In the genomic region with DNA sequence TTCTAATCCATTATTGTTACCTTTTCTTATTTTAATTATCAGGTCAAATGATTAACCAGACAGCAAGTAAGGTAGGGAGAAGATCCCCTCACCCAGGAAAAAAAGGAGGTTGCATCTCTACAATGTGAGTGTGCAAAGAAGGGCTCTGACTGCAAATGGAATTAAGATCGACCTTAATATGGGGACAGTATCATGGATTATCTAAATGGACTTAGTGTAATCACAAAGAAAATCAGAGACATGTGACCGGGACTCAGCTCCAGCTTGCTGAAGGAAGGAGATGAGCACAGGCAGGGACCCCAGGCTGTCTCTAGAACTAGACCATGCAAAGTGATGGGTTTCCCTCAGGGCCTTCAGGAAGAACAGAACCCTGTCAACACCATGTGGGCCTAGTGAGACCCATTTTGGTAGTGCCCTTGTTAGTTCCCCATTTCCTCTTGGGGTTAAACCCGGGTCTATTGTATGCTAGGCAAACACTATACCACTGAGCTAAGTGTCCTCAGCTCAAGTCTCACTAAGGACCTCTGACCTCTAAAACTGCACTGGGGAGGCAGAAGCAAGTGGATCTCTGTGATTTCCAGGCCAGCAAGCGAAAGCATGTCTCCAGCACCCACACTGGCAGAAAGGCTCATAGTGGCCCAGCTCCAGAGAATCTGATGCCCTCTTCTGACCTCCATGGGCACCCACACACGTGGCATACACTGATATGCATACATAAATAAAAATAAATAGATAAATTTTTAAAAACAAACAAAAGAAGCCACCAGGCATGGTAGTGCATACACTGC, we compare ENCODE assay signal across 22 mouse cellular contexts. TPM values are rescaled to one million over a fixed set of nuclear protein-coding genes. Genes with fewer than 3 reads are reported as not detected.
DNase-seq lines count a peak whose midpoint lies in the region; ATAC-seq and TF ChIP-seq lines count a peak whose summit lies in the region.
"Had no signal": no experiment of that assay in that cellular context is flagged by ENCODE, and none has a peak within 500 bp of the region (broad histone marks: within the 10 kb centered on the region; RNA-seq: fewer than 3 reads in every experiment).

No protein-coding gene starts in this region.

- intact Hi-C loops in gastrocnemius, postnatal 14 days (cut with DNase I; ENCODE audit: low total_unique reads): no loop called here

- DNase-seq in liver, embryonic 13.5 days: no peak
- DNase-seq in liver, postnatal 0 days: no peak
- DNase-seq in forebrain, embryonic 11.5 days (ENCODE audit: low spot score): no peak
- no peak for DNase-seq in gastrocnemius, postnatal 14 days
- DNase-seq: adrenal gland, adult 8-10 months; cerebellum, adult 18-20 months; cerebellum, adult 9-11 months; cerebellum, postnatal 36 days; forebrain, postnatal 0 days; gastrocnemius, adult 2 months; gastrocnemius, postnatal 36 days; heart, adult 2 months had no signal

- no peak overlapping the region for H3K4me3 ChIP-seq in liver, embryonic 13.5 days (replicated peaks)
- H3K4me3 ChIP-seq in liver, postnatal 0 days (ENCODE audit: low read depth, low read length): no peak overlapping the region
- H3K4me3 ChIP-seq in brown adipose tissue, adult 24 weeks (ENCODE audit: insufficient read depth, low read depth, low read length): no peak overlapping the region
- H3K4me3 ChIP-seq in forebrain, embryonic 11.5 days (ENCODE audit: low read depth, low read length): no peak overlapping the region
- H3K4me3 ChIP-seq: embryonic facial prominence, embryonic 13.5 days; forebrain, embryonic 13.5 days; gastrocnemius, adult 2 months; heart, adult 2 months; heart, embryonic 12.5 days; hindbrain, embryonic 10.5 days had no signal

- TF ChIP-seq CTCF in liver, postnatal 0 days (IDR thresholded peaks at IDR 0.05; ENCODE audit: low read depth): no peak

- H3K27ac ChIP-seq in liver, embryonic 13.5 days: no peak overlapping the region
- H3K27ac ChIP-seq in liver, postnatal 0 days (ENCODE audit: low read depth): no peak overlapping the region
- H3K27ac ChIP-seq in brown adipose tissue, adult 24 weeks (replicated peaks; ENCODE audit: low read depth, low read length): peak overlapping the region; percentile 91
- no peak overlapping the region for H3K27ac ChIP-seq in forebrain, embryonic 11.5 days (ENCODE audit: low read depth, low read length)
- H3K27ac ChIP-seq: embryonic facial prominence, embryonic 13.5 days; forebrain, embryonic 13.5 days; gastrocnemius, adult 2 months; hindbrain, embryonic 10.5 days; hindbrain, embryonic 14.5 days had no signal

- H3K9me3 ChIP-seq in liver, embryonic 13.5 days (replicated peaks): no peaks in the 10 kb centered on the region
- H3K9me3 ChIP-seq in liver, postnatal 0 days (ENCODE audit: low read length): no peaks in the 10 kb centered on the region
- H3K9me3 ChIP-seq in forebrain, embryonic 11.5 days (ENCODE audit: control insufficient read depth, low read length): no peaks in the 10 kb centered on the region
- H3K9me3 ChIP-seq: embryonic facial prominence, embryonic 13.5 days; forebrain, embryonic 13.5 days; G1E; heart, embryonic 12.5 days; hindbrain, embryonic 10.5 days had no signal

- ATAC-seq in liver, embryonic 13.5 days (ENCODE audit: low read depth): peak; percentile 15; the same call in 1 of the 2 replicates
- no peak for ATAC-seq in liver, postnatal 0 days
- ATAC-seq in megakaryocyte, adult 5-6 weeks (ENCODE audit: poor library complexity, severe bottlenecking): 0 out of 2 replicates have a peak, but pooled peaks have one; percentile 30
- ATAC-seq in forebrain, embryonic 11.5 days (replicated peaks; ENCODE audit: low FRiP score): no peak
- ATAC-seq: forebrain, embryonic 13.5 days; forebrain, postnatal 0 days had no signal

- H3K36me3 ChIP-seq in liver, embryonic 13.5 days: peaks cover 33% of the 10 kb centered on the region
- peaks cover 27% of the 10 kb centered on the region for H3K36me3 ChIP-seq in liver, postnatal 0 days (replicated peaks; ENCODE audit: insufficient read depth, low read length)
- H3K36me3 ChIP-seq in forebrain, embryonic 11.5 days (ENCODE audit: control insufficient read depth, insufficient read depth, low read length): peaks cover 4% of the 10 kb centered on the region; the same call in 1 of the 2 replicates

- TF ChIP-seq EP300 in liver, postnatal 0 days (IDR thresholded peaks at IDR 0.05; ENCODE audit: low read depth): no peak

- no peak overlapping the region for H3K9ac ChIP-seq in liver, embryonic 13.5 days
- H3K9ac ChIP-seq in liver, postnatal 0 days (replicated peaks): no peak overlapping the region
- H3K9ac ChIP-seq in forebrain, embryonic 11.5 days (ENCODE audit: low read length): no peak overlapping the region
- H3K9ac ChIP-seq: embryonic facial prominence, embryonic 13.5 days; forebrain, embryonic 13.5 days; forebrain, postnatal 0 days; heart, embryonic 12.5 days; hindbrain, embryonic 14.5 days had no signal

- no peaks in the 10 kb centered on the region for H3K27me3 ChIP-seq in liver, embryonic 13.5 days
- no peaks in the 10 kb centered on the region for H3K27me3 ChIP-seq in liver, postnatal 0 days (ENCODE audit: insufficient read depth, low read length)
- H3K27me3 ChIP-seq in forebrain, embryonic 11.5 days (ENCODE audit: control insufficient read depth, insufficient read depth, low read length): no peaks in the 10 kb centered on the region
- H3K27me3 ChIP-seq: embryonic facial prominence, embryonic 13.5 days; forebrain, embryonic 13.5 days; heart, embryonic 12.5 days had no signal

- WGBS in liver, embryonic 13.5 days (ENCODE audit: insufficient replicate concordance): 73% methylated on average over 5 of the region's 5 CpGs
- WGBS in liver, postnatal 0 days (ENCODE audit: insufficient replicate concordance): 69% methylated on average over 5 of the region's 5 CpGs
- WGBS in forebrain, embryonic 11.5 days: 86% methylated on average over 5 of the region's 5 CpGs

- H3K4me2 ChIP-seq in liver, embryonic 13.5 days: no peak overlapping the region
- H3K4me2 ChIP-seq in liver, postnatal 0 days (ENCODE audit: low read depth, low read length): no peak overlapping the region
- no peak overlapping the region for H3K4me2 ChIP-seq in forebrain, embryonic 11.5 days (ENCODE audit: low read depth, low read length, severe bottlenecking)
- H3K4me2 ChIP-seq: embryonic facial prominence, embryonic 13.5 days; forebrain, embryonic 13.5 days; heart, embryonic 12.5 days; hindbrain, embryonic 14.5 days had no signal

- H3K4me1 ChIP-seq in liver, embryonic 13.5 days (replicated peaks): peaks cover 20% of the 10 kb centered on the region
- peaks cover 9% of the 10 kb centered on the region; the same call in 1 of the 2 replicates for H3K4me1 ChIP-seq in liver, postnatal 0 days (ENCODE audit: insufficient read depth)
- H3K4me1 ChIP-seq in brown adipose tissue, adult 24 weeks (ENCODE audit: control insufficient read depth, insufficient read depth, insufficient read length, low read length): peaks cover 13% of the 10 kb centered on the region; the same call in 1 of the 2 replicates
- no peaks in the 10 kb centered on the region; the same call in 1 of the 2 replicates for H3K4me1 ChIP-seq in forebrain, embryonic 11.5 days (replicated peaks; ENCODE audit: control insufficient read depth, insufficient read depth, low read length)
- H3K4me1 ChIP-seq: hindbrain, embryonic 10.5 days had no signal

RNA-seq across cellular contexts. Expression of a gene that starts 6.6 kb away (rescaled TPM):
- 79.5 and 91.8 TPM in 2 replicates for polyA plus RNA-seq in liver, embryonic 13.5 days (2015; fragmentation: Nextera tagmentation; extraction: Ambion mirVana)
- polyA plus RNA-seq in liver, postnatal 0 days (2015; fragmentation: Nextera tagmentation; extraction: Ambion mirVana): 224 and 228 TPM in 2 replicates
- polyA plus RNA-seq in brown adipose tissue, adult 24 weeks (2012; ENCODE audit: insufficient read depth, insufficient read length, missing spikeins): 1,889 and 2,102 TPM in 2 replicates
- 45.5 and 46.4 TPM in 2 replicates for total RNA-seq in megakaryocyte, adult 5-6 weeks (2015)
- total RNA-seq in megakaryocyte, adult 5-6 weeks (2017): 119 and 133 TPM in 2 replicates
- 93.1 and 97.4 TPM in 2 replicates for polyA plus RNA-seq in forebrain, embryonic 11.5 days (2014; fragmentation: Nextera tagmentation; extraction: Ambion mirVana)
- total RNA-seq in gastrocnemius, postnatal 14 days (2021): 100 to 1,000 TPM; 271 to 383 TPM

RNA-seq across cellular contexts. Expression of a gene that starts 6.7 kb away (rescaled TPM):
- 124 and 143 TPM in 2 replicates for polyA plus RNA-seq in liver, embryonic 13.5 days (2015; fragmentation: Nextera tagmentation; extraction: Ambion mirVana)
- 421 and 447 TPM in 2 replicates for polyA plus RNA-seq in liver, postnatal 0 days (2015; fragmentation: Nextera tagmentation; extraction: Ambion mirVana)
- 4,023 and 4,386 TPM in 2 replicates for polyA plus RNA-seq in brown adipose tissue, adult 24 weeks (2012; ENCODE audit: insufficient read depth, insufficient read length, missing spikeins)
- 44.1 and 50.8 TPM in 2 replicates for total RNA-seq in megakaryocyte, adult 5-6 weeks (2015)
- 56.8 and 66.5 TPM in 2 replicates for total RNA-seq in megakaryocyte, adult 5-6 weeks (2017)
- 105 and 108 TPM in 2 replicates for polyA plus RNA-seq in forebrain, embryonic 11.5 days (2014; fragmentation: Nextera tagmentation; extraction: Ambion mirVana)
- total RNA-seq in gastrocnemius, postnatal 14 days (2021): 100 to 1,000 TPM; 258 to 390 TPM

RNA-seq across cellular contexts. Expression of a gene that starts 42.4 kb away (rescaled TPM):
- polyA plus RNA-seq in liver, embryonic 13.5 days (2015; fragmentation: Nextera tagmentation; extraction: Ambion mirVana): not detected in 2 replicates
- not detected in 2 replicates for polyA plus RNA-seq in liver, postnatal 0 days (2015; fragmentation: Nextera tagmentation; extraction: Ambion mirVana)
- polyA plus RNA-seq in brown adipose tissue, adult 24 weeks (2012; ENCODE audit: insufficient read depth, insufficient read length, missing spikeins): not detected in 2 replicates
- not detected in 2 replicates for total RNA-seq in megakaryocyte, adult 5-6 weeks (2015)
- total RNA-seq in megakaryocyte, adult 5-6 weeks (2017): not detected in 2 replicates
- 3.6 and 4.7 TPM in 2 replicates for polyA plus RNA-seq in forebrain, embryonic 11.5 days (2014; fragmentation: Nextera tagmentation; extraction: Ambion mirVana)
- not detected for total RNA-seq in gastrocnemius, postnatal 14 days (2021)
- total RNA-seq: adrenal gland, adult 8-10 months; G1E; gastrocnemius, adult 2 months; gastrocnemius, postnatal 36 days; heart, adult 2 months; heart, postnatal 25 days had no signal
- polyA plus RNA-seq: embryonic facial prominence, embryonic 13.5 days; G1E; heart, adult 2 months; heart, embryonic 12.5 days; heart, embryonic 16.5 days had no signal

RNA-seq across cellular contexts. Expression of a gene that starts 43.4 kb away (rescaled TPM):
- 0.03 TPM in 2 replicates for polyA plus RNA-seq in liver, embryonic 13.5 days (2015; fragmentation: Nextera tagmentation; extraction: Ambion mirVana)
- 0.02 TPM in 1 of 2 replicates, not detected in the other for polyA plus RNA-seq in liver, postnatal 0 days (2015; fragmentation: Nextera tagmentation; extraction: Ambion mirVana)
- polyA plus RNA-seq in brown adipose tissue, adult 24 weeks (2012; ENCODE audit: insufficient read depth, insufficient read length, missing spikeins): not detected in 2 replicates
- not detected in 2 replicates for total RNA-seq in megakaryocyte, adult 5-6 weeks (2015)
- not detected in 2 replicates for total RNA-seq in megakaryocyte, adult 5-6 weeks (2017)
- polyA plus RNA-seq in forebrain, embryonic 11.5 days (2014; fragmentation: Nextera tagmentation; extraction: Ambion mirVana): 17.2 and 19.8 TPM in 2 replicates
- total RNA-seq in gastrocnemius, postnatal 14 days (2021): under 1 TPM; 0.04 TPM
- total RNA-seq: gastrocnemius, adult 2 months; gastrocnemius, postnatal 36 days had no signal
- polyA plus RNA-seq: G1E had no signal

RNA-seq across cellular contexts. Expression of a gene that starts 57.2 kb away (rescaled TPM):
- not detected in 2 replicates for polyA plus RNA-seq in liver, embryonic 13.5 days (2015; fragmentation: Nextera tagmentation; extraction: Ambion mirVana)
- polyA plus RNA-seq in liver, postnatal 0 days (2015; fragmentation: Nextera tagmentation; extraction: Ambion mirVana): not detected in 2 replicates
- not detected in 2 replicates for polyA plus RNA-seq in brown adipose tissue, adult 24 weeks (2012; ENCODE audit: insufficient read depth, insufficient read length, missing spikeins)
- total RNA-seq in megakaryocyte, adult 5-6 weeks (2015): not detected in 2 replicates
- total RNA-seq in megakaryocyte, adult 5-6 weeks (2017): not detected in 2 replicates
- polyA plus RNA-seq in forebrain, embryonic 11.5 days (2014; fragmentation: Nextera tagmentation; extraction: Ambion mirVana): not detected in 2 replicates
- total RNA-seq in gastrocnemius, postnatal 14 days (2021): not detected
- total RNA-seq: adrenal gland, adult 8-10 months; forebrain, postnatal 0 days; gastrocnemius, adult 2 months; gastrocnemius, postnatal 36 days had no signal
- polyA plus RNA-seq: embryonic facial prominence, embryonic 13.5 days; forebrain, embryonic 13.5 days; forebrain, postnatal 0 days; hindbrain, embryonic 10.5 days; hindbrain, embryonic 14.5 days had no signal

Comparison
In these comparisons a context has a peak if more than half of its experiments do, and no peak if none do; other contexts are left out.
1. ATAC-seq: peak in liver, embryonic 13.5 days (single experiment) and megakaryocyte, adult 5-6 weeks (single experiment); none in liver, postnatal 0 days (single experiment) and forebrain, embryonic 11.5 days (single experiment).